Mouse (Mus musculus) cerebellum, postnatal 36 days (tissue): ENCODE data around the gene Myo16.
A peak's percentile ranks its signal among the peaks of the same experiment; 100 is the strongest.

ENCODE experiments used
- DNase-seq, 2 experiments: peaks; one replicate each; pipeline ENCODE4 v3.0.0; 2021 to 2022; ENCODE audit warnings: mixed read lengths in 2 of 2

Myo16 gene

DNA sequence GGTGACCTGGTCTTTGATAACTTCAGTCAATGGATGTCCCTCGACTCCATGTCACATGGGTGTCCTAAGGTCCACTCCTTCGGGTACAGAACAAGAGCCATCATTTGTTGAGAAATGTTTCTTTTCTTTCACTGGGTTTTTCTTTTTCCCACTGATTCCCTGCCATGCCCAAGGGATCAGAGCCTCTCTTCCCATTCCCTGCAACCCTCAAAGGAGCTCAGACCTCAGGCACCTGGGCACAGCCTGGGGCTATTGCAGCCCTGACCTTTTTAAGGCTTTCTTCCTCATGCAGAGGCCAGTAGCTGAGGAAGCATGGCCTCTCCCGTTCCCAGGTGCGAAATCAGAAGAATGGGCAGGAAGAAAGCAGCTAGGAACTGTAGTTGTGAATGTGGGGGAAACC is 23.4 kb downstream of the Myo16 start:
- DNase-seq = no peak

DNA sequence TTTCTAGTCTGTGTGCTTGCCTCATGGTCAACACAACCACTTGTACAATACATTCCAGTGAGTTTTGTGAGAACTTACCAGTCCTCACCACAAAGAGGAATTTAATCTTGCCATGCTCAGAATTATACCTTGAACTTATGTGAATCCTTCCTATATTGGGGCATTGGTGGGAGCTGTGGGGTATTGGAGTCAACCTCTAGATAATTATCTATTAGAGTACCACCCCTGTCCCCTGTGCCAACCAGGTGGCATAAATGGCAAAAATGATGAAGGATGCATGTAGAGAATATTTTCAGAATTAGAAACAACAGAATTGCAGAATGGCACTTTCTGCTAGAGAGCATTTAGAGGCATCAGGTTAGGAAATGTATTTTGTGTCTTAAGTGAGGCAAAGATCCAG is 25.3 kb downstream of the Myo16 start:
- DNase-seq = no peak

DNA sequence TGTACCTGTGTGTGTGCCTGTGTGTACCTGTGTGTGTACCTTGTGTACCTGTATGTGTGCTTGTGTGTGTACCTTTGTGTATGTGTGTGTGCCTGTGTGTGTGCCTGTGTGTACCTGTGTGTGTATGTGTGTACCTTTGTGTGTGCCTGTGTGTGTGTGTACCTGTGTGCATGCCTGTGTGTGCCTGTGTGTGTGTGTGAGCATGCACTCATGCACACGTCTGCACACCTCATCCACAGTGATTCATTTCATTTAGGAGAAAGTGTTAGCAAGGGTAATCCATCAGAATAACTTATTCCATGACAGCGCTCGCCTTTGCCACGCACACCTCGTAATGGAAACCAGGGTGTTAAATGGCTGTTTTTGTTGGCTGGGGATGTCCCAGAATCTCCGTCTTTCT is 36.9 kb downstream of the Myo16 start:
- no peak for DNase-seq

DNA sequence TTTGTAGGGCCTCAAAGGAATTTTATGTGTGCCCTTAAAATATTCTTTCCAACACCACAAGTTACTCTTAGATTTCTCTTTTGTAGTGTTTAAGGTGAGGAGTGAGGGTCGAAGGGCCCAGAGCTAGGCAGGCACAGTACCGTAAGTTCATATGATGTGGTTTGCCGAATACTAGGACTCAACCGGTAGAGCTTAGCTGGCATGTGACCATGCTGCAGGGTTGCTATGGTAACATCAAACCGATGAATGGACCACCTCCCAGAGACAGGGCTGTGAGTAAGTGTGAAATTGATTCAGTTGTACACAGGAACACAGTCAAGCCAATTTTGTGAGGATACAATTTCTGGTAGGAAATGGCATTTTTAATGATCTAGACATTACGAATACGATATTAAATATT is 44.5 kb downstream of the Myo16 start:
- DNase-seq = no peak

DNA sequence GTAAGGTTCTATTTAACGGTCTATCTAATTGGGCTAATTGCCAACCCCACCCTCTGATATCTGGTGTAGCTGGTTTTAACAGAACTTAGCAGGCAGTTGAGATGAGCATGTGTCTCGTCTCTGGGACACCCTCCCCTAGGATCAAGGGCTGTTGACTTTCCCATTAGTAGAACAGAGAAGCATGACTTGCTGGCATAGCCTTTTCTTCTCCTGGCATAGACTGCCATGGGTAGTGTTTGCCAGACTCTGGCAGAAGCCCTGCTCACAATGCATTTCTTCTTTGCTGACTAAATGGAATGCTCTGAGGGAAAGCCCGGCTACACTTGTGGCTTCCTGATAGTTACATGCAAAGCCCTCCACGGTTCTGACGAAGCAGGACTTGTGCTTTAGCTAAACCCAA is 45.6 kb downstream of the Myo16 start:
- peak in 1 of 2 experiments; percentile 16 for DNase-seq

DNA sequence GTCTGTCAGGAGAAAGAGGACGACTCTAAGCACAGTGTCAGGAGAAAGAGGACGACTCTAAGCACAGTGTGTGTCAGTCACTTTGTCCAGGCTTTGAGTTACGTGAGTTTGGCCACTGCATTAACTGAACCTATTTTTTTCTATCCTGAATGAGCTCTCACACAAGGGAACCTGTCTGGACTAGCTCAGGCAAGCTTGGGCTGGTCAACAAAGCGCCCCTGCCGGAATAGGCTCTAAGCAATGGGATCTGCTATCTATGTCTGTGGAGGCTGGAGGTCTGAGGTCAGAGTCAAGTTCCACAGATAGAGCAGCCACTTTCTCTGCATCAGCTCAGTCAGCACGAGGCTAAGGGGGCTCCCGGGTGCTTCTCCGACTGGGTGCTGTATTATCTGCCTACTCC is 46.3 kb downstream of the Myo16 start:
- no peak for DNase-seq

DNA sequence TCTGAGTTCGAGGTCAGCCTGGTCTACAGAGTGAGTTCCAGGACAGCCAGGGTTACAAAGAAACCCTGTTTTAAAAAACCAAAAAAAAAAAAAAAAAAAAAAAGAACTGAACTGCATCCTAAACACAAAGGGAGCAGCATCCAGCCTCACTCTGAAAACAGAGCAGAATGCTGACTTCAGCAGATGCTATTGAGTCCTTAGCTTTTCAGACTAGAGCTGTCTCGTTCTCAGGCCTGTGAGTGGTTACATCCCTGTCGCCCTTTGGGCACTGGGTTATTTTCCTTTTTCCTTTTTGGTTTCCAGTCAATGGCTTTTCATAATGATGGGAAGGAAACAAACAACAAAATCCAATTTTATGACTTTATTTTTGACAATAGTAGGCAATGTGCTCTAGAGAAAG is 61.3 kb downstream of the Myo16 start:
- no peak for DNase-seq

DNA sequence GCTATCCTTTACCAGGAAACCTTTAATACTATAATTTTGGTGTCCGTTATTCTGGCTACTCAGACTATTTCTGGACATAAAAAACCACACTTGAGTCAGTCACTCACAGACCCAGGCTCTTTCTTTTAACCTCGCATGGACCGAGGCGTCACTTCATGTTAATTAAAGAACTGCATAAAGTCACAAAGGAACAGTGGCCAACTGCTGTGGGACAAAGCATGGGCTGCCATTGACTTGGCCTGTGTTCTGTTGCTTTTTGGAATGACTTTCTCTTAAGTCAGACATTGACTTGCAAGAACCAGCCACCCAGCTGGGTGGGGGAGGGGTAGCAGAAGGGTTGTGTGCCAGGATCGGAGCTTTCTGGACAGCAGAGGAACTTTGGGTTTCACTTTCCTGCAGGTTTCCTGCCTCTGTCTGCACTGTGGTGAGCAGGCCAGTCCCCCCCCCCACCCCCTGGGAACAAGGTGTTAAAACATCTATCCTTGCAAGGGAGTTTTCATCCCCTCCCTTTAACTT is 66.1 kb downstream of the Myo16 start:
- no peak for DNase-seq

DNA sequence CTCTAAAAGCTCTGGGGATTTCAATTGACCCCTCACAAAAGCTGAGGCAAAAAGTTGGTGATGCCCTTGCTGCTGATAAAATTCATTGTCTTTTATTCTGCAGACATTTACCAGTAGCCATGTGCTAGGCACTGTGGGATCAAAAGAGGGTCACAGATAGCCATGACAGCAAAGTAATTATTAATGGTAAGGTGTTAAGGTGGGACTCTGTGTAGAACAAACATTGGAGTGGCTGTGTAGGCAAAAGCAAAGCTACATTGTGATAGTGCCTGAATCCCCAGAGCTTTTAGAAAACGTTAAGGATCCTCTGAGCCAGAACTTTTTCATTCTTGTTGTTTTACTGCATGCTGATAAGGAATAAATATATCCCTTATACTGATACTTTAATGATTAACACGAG is 69.1 kb downstream of the Myo16 start:
- no peak for DNase-seq

DNA sequence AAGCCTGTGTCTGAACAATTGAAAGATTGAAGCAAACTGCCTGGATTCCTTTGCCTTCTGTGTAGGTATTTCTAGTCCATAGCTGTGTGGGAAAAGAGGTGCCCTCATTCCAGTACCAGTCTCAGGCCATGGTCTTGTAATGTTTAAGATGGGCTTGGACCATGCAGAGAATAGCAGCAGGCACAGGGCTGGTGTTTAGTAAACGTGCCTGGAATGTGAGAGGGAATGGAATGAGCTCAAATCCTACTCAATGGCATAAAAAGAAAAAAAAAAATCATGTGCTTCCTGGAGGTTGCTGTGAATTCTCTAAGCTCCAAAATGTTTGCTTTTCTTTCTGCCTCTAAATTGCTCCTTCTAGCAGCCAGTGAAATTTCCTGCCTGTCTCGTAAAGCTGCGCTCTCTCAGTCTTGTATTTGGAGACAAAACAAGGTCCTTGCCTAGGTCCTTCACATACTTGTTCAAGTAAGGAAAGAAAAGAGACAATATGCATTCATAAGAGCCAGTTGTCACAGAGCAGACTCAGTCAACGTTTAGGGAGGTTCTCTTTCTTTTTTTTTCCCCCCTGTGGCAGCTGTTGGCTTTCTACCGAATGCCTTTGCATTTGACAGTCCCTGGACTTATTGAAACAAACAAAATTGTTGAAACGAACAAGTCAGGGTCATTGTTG is 70.0 kb downstream of the Myo16 start:
- DNase-seq = no peak

DNA sequence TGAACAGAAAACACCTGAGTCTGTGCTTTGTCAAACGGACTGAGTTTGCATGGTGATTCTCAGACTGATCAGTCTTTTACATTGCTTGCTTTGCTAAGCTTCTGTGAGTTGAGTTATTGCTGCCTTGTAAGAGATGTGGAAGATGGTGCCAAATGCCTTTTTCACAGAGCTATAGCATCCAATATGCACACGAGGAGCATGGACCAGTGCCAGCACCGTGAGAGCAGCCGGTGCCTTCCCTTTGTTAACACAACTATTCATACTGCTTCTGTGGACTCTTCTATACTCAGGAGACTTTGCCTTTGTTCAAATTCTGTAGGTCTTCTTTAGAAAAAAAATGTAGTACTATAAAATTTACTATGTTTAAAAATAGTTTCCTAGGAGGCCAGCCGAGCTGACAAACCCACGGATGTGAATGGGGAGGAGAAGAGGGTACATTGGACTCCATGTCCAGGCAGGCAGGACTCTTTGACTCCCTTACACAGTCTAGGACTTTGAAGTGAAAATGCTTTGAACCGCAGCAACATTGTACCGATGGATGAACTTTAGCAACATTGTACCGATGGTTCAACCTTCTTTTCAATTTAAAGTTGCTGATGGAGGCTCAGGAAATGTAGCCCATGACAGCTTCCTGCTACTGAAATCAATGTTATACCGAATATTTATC is 70.7 kb downstream of the Myo16 start:
- DNase-seq = peak; percentile 27 to 28

DNA sequence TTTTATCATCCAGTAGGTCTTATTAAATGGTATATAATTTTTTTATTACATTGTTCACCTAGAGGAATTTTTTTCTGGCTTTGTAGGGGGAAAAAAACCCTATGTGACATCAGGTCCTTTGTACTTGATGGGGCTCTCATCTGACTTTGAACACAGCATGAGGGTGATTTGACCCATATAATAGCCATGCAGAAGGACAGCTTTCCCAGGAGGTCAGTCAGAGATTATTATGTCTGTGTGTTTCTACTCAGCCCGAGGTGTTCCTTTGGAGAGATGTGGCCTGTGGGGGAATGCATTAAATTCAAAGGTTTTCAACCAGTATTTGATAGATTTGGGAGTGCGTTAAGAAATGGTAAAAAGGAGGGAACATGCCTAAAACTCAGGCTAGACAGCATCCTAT is 71.3 kb downstream of the Myo16 start:
- no peak for DNase-seq

DNA sequence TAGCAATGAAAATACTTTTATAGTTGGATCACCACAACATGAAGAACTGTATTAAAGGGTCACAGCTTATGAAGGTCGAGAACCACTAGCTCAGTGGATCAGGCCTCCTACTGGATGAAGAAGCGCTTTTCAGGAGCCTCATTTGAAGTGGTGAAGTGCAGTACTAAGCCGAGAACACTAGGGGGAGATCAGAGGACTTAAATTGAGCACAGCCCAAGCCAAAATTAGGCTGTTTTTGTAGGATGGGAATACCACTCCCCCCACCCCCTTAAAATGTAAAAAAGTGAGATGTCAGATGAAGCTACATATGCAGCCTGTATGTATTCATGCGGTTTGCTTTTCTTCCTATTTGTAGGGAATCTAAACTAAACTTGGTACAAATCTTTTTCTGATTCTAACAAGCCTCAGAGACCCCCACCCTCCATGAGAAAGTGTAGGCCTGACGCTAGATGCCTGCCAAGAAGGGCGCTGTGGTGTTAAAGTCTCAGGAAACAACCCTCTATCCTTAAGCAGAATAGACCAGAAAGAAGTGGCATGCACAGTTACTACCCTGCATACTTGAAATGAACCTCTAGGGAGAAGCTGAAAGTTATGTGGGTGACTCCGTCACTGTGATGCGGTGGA is 77.1 kb downstream of the Myo16 start:
- DNase-seq = peak in 1 of 2 experiments; percentile 28

DNA sequence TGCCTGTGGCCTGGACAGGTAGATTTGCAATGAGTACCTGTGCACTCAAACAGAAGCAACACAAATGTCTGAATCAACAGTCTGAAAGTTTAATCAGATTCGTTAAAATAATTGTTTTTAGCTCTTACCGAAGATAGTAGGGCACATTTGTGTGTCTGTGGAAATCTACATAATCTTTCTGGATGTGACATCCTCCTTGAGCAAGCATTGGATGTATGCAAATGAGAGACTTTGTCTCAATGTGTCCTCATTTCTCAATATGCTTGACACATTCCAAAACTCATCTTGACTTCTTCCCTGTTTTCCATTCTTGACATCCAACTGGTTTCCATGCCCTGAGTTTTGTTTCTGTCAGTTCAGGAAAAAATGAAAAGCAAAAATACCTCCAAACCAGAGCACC is 80.8 kb downstream of the Myo16 start:
- DNase-seq = no peak

DNA sequence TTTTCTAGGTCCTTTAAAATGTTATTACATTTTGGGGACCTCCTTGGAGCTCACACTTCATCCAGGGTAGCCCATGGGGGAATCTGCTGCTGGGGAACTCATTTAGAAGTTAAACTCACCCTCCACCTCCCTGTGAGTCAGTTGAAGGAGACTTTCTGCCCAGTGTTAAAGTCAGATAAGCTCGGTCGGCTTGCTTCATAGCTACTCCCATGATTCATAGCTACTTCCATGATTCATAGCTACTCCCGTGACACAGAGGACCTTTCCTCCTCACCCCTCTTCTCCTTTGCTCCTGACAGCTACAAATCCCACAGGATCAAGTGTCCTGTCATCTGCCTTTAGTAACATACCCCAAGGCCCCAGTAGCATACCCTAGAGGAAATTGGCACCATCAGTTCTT is 89.6 kb downstream of the Myo16 start:
- DNase-seq = no peak

DNA sequence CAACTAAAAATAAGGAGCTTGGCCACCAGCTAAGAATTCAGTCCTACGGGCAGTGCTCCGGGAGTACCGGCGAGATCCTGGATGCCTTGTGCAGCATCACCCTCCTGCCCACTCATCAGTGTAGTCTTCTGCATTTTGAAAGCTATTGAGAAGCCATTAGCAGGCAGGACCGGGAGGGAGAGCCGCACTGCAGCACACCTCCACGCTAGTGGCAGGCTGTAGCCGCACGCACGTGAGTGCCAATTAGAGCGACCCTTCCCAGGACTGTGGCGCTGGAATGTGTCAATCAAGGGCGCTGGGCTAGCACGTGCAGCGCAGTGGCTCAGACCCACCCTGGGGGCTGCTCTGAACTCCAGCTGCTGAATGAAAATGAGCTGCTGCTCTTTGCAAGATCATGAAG is 95.4 kb downstream of the Myo16 start:
- peak; percentile 5 to 10 for DNase-seq

DNA sequence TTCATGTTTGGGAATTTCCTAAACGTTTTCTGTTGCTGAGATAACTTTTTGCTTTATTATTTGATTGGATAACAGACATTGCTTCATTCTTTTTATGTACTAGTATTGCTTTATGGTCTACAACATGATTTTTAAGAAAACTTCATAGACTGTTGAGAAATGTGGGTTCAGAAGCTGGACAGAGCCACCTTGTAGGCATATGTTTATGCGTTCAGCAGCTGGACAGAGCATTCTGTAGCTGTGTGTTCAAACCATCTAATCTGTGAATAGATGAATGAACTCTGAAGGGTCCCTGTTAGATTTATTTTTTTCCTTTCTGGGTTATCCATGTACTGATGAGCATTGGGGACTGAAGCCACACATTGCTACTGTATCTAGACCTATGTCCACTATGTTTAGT is 102.0 kb downstream of the Myo16 start:
- no peak for DNase-seq

DNA sequence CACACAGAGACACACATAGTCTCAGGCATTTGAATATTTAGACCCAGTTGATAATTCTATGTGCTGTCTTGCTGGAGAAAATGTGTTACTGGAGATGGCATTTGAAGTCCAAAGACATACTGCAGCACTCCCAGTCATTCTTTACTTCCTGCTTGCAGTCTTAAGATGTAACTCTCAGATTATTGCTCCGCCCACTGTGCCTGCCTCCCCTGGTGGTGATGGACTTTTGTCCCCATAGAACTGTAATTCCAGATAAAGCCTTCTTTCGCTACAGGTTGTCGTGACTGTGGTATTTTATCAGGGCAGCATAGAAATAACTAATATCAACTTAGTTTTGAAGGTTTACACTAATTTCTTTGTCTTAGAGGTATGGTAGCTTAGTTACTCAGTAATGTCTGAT is 102.9 kb downstream of the Myo16 start:
- no peak for DNase-seq

DNA sequence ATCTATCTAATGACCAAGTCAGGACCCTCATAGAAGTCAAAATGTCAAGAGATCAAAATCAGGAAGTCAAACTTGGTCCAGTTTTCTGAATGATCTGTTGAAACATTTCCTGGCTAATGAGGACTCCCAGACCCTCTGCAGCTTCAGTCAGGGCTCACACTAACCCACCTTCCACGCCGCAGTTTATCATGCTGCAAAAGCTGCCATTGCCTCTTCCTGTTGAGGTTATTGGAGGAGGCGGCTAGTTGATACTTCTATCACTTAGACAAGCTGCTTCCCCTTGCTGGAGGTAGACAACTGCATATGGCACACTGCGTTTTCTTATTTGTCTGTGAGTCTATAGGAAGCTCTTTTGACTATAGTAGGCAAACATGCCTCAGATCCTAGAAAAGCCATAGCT is 116.4 kb downstream of the Myo16 start:
- no peak for DNase-seq

DNA sequence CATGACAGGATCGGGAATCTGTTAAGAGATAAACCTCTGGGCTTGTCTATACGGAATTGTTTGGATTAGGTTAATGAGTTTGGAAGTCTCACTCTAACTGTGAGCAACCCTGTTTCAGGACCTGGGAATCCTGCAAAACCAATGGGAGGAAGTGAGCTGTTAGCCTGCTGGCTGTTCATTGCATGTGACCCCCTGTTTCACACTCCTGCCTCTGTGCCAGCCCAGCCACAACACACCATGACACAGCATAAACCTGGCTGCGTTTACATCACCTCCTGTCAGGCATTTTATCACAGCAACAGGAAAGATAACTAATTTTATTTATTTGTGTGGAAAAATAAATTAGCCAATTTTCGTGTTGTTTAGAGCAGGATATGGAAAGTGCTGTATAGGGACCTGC is 138.9 kb downstream of the Myo16 start:
- no peak for DNase-seq

DNA sequence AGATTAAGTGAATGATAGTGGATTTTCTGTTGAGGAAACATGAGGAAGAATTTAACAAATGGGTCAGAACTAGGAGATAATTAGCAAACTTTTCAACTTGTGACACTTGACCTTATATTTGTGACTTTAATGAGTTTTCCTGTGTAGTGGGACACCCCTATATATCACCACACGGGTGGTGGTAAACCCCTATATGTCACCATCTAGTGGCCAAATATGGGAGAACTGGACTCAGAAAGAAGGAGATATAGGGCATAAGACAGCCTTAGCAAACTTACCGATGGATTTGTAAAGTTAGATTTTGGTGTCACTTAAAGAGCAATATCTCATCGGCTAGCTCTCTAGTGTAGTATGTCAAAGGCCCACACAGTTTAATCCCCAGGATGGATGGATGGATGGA is 147.1 kb downstream of the Myo16 start:
- no peak for DNase-seq

DNA sequence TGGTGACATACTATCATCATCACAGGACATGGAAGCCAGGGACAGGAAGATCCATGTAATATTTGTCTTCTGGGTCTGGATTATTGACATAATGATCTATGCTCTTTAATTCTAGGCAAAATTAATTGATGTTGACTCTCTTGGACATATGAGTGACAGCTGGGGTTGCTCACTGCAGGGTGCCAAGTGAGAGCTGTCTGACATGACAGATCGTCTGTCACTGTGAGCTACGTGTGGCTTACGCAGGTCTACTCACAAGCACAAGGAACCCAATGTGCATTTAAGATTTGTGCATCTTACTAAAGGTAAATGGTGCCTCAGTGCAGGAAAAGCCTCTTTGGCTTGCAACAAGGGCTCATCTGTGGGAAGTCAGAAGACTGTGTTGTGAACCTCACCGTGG is 149.3 kb downstream of the Myo16 start:
- no peak for DNase-seq

DNA sequence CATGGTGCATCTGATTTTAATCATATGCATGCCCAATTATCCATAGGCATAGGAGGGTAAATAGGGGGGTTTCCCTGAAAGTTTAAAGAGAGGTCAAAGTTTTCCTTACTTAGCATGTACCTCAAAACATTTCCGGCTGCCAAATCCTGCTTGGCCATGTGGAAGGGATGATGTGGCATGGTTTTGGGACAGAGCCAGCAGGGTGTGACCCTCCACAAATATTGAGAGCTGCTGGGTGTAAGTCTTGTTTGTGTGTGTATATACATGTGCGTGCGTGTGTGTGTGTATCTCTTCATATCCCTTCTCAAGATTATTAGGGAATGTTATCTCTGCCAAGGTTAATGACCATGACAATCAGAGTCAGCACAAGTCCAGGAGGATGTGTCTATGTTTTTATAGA is 150.3 kb downstream of the Myo16 start:
- DNase-seq = no peak

DNA sequence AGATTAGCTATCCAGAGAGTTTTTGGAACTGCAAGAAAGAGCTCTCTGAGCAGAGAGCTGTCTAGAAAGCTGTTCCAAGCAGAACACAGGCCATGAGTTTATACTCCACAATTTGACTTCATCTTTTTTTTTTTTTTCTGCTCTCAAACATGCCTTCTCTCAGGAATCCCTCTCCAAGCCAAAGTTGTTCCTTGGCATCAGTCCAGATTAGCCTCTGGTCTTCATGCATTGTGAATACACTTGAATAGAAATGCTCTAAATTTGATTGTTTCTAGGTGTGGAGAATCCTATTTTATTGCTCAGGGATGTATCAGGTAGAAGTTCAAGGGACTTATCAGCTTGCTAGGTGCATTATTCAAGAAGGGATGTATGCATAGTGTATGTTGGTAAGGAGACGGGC is 151.0 kb downstream of the Myo16 start:
- DNase-seq = no peak
